Mouse (Mus musculus): ENCODE data around the gene Kcnh1.

- TF ChIP-seq CTCF (IDR thresholded peaks at IDR 0.05; ENCODE audit: control insufficient read depth, insufficient read depth, insufficient replicate concordance, low read depth, low read length) (no peak), POLR2A (IDR thresholded peaks at IDR 0.05; ENCODE audit: control insufficient read depth, low read depth, low read length) (no peak)
These were observed 100.7 kb downstream of the Kcnh1 start for GRCm38 (mm10) chr1:192291286-192291685.

Measured in testis, adult 2 months (tissue).